Mouse (Mus musculus) frontal cortex, postnatal 10 days (tissue): ENCODE measurements around the gene Aff3.

Source experiments
- DNase-seq, 2 experiments: peaks; one replicate each; pipeline ENCODE4 v3.0.0; 2022; ENCODE audit warnings: low spot score in 2 of 2, mixed read lengths in 1 of 2

Gene Aff3

GRCm38 (mm10) chr1:38601802-38602508, 62.8 kb downstream of the Aff3 start:
- DNase-seq: no peak

DNA sequence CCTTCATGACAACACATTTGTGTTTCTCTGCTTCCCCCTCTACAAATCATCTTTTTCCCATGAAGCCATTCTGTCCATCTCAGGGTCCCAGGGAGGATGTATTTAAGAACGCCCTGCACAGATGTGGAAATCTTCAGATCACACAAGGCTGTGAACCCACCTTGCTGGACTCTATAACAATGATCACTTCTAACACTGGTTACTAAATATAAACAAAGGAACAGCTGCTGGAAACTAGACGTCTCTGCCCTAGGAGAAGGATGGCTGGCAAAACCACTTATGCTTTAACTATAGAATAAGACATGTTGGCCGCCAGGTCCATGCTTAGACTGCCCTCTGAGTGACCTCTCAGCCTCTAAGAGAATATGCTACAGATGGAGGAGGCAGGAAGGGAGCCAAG, 69.4 kb downstream of the Aff3 start:
- DNase-seq: no peak

- no peak for DNase-seq
Observed at GRCm38 (mm10) chr1:38594766-38595165, 70.0 kb downstream of the Aff3 start.

GRCm38 (mm10) chr1:38591194-38591593, 73.6 kb downstream of the Aff3 start:
- DNase-seq: no peak

GRCm38 (mm10) chr1:38588741-38589140, 76.0 kb downstream of the Aff3 start:
- no peak for DNase-seq

GRCm38 (mm10) chr1:38582328-38582727, 82.4 kb downstream of the Aff3 start:
- DNase-seq: no peak

DNA sequence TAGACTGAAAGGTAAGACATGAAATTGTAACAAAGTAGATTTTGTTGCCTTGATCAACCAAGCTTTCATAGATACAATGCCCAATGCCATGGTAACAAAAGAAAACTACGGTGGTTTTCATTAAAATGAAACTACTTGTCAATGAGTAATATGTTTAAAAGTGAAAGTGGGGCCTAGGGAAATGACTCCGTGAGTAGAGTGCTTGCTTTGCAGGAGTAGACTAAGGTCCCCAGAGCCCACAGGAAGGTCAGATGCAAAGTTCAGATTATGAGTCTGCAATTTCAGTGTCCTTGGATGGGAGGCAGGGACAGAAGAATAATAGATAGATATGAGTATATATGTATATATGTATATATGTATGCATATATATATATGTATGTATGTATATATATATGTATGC, 84.2 kb downstream of the Aff3 start:
- DNase-seq: no peak

DNA sequence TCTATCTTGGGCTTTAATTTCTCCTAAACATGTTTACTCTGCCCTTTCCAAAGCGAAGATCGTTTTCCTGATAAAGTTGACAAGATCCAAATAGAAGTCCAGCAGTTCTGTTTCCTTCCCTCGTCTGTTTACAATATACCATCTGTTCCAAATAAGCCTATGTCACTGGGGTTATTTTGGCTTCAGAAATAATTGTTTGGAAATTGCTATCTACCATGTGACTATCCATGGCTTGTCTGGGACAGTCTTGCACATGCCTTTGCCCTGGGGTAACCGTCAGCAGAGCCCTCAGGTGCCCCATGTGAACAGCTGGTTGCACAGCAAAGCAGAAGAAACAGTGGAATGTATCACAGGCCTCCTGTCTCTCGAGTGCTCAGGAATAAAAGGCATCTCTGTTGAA, 86.4 kb downstream of the Aff3 start:
- no peak for DNase-seq

DNA sequence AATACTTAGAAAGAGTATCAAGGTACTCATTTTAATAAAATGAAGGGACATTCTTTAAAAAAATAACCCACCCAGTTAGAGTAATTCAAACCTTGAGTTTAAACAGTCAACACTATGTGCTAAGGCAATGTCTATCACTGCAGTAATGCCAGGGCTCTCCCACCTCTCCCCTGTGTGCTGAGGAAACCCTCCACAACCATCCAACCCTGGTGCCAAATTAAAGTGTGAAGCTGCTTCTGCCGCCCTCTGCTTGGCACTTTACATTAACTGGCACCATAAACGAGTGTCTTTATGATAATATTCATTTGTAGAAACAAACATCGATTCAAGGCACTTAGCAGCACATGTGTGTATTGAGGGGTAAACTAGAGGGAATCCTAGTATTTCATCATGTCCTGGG, 97.0 kb downstream of the Aff3 start:
- DNase-seq: no peak

DNA sequence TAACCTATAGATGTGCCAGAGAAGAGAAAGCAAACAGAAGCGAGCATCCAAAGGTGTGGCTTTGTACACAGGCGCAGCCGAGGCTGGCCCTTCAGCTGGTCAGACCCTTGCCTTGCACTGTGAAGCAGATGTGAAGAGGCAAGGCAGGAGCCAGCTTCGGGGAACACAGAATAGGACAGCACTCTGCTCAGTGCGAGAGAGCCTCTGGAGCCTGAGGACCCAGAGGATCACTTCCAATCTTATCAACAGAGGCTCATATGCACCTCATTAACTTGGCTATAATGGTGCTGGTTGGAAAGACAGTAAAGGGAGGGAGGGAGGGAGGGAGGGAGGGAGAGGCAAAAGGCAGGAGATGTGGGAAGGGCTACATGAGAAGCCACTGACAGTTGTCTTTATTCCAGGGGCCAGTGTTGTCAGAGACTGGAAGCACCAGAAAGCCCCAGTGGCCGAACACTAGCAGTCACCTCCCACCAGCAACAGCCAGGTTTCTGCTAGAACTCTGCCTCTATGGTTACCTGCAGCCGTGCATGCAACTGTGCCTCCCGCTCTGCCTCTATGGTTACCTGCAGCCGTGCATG, 98.6 kb downstream of the Aff3 start:
- no peak for DNase-seq

- DNase-seq: no peak
Observed at GRCm38 (mm10) chr1:38565295-38565777, 99.4 kb downstream of the Aff3 start.

GRCm38 (mm10) chr1:38562397-38563199, 102.2 kb downstream of the Aff3 start:
- DNase-seq: no peak

DNA sequence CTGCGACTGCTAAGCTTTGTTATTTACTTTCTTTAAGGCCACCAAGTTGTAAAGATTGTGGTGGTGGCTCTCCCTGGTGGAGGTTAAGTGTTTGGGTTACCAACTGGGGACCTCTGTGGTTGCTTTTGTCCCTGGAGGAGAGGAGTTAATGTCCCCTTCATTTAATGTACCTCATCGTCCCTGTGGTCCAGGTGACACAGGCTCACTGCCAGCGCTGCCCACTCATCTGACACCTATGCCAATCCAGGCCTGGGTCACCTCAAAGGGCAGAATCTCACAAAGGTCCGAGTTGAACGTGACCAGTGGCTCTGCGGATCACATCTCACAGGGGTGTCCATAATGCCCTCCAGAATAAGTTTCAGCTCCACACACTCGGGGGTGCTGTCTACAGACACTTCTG, 103.4 kb downstream of the Aff3 start:
- DNase-seq: no peak

GRCm38 (mm10) chr1:38560666-38561065, 104.1 kb downstream of the Aff3 start:
- DNase-seq: no peak

GRCm38 (mm10) chr1:38557615-38558014, 107.1 kb downstream of the Aff3 start:
- no peak for DNase-seq

DNA sequence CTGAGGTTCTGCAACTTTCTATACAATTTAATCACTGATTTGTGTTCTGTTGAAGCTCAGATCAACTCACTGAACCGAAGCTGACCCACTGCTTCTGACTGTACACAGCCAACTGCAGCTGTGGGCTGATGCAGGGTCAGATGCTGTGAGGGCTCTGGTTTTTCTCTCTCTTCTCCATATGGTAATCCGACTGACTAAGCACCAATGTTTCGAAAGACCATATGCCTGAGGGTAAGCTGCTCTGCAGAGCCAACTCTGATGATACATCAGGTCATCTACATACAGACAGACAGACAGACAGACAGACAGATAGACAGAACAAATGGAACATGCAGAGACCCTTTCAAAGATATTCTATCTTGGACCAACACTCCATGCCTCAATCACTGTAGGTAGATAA, 110.2 kb downstream of the Aff3 start:
- DNase-seq: no peak

GRCm38 (mm10) chr1:38553090-38553489, 111.7 kb downstream of the Aff3 start:
- no peak for DNase-seq

GRCm38 (mm10) chr1:38550579-38550978, 114.2 kb downstream of the Aff3 start:
- DNase-seq: no peak

DNA sequence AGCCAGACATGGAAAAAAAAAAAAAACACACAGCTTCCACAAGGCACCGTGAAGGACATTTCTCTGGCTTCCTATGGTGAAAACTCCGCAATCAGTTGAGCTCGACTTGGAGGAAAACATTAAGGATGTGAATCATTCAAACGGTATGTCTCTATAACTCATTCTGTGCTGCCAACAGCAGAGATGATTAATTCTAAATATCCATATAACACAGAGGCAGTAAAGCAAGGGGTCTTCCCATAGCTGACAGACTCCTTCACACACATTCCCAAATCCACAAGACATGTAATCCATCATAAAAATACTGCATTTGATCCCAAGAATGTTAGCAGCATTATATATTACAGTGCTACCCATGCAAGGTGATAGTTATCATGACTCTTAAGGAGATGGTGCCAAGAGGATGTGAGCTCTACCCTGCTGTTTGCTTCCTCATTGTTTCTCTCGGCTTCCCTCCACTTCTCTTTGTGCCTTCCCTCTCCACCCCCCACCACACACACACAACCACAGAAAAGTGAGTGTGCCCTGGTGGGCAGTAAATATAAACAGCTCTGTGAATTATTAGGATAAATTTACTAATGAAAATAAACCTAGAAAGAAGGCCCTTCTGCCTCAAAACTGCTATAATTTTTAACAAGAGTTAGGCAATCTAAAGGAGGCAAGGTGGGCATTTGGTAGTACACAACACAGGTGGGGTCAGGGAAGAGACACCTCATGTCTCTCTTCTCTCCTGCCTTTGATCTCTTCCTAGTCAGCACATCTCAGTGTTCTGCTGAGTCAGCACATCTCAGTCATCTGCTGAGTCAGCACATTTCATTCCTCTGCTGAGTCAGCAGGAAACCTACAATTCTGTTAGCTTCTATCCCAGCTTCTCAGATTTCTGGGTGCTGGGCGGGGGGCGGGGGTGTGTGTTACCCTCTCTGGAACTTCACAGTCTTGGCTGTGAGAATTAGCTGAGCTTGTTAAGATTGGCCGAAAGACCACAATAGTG, 115.8 kb downstream of the Aff3 start:
- DNase-seq: no peak

DNA sequence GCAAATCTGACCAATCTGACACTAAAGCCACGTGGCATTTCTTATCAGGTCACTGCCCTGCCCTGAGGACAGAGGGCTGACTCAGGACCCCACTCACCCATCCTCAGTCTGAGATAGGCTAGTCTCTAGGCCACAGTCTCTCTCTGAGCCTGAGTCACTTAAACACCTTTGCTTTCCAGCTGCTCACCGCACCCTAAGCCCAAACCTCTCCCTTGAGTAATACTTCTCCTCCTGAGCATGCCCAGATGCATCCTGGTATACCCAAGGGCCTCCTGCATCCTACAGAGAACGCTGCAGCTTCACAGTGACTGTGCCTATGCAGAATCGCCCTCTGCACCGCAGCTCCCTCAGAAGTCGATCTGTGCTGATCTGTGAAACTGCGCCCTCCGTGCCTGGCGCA, 117.1 kb downstream of the Aff3 start:
- no peak for DNase-seq

DNA sequence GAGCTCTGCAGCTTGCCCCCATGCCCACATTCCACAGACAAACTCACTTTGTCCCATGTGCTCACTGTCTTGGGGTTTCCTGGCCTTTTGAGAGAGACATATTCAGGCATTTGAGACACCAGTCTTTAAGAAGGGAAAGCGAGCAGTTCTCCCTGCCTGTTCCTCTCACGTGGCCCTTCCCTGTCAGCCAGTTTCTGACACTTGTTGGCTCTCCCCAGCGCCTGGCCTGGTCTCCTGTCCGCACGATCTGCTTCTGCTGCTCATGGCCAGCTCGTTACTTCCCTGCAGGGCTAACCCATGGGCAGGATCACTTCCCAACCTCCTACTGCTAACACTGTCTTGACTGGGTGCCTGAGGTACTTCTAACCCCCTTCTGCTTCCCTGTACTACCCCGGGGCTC, 118.1 kb downstream of the Aff3 start:
- DNase-seq: no peak
